Mouse (Mus musculus) cerebellum, adult 2 months (tissue): ENCODE data around the gene Ano4.

ENCODE experiments used
- CTCF ChIP-seq: fragments of 200-500 bp; IDR thresholded peaks from 2 replicates; pipeline ENCODE4 v1.5.1; 2011; ENCODE audit warnings: low read depth, mild to moderate bottlenecking, control low read depth, low read length, moderate library complexity, borderline replicate concordance; ENCODE audit not compliant: insufficient read depth
- POLR2A ChIP-seq: fragments of 200-500 bp; IDR thresholded peaks from 2 replicates; pipeline ENCODE4 v1.6.1; 2011; ENCODE audit warnings: low read length, control low read depth, borderline replicate concordance; ENCODE audit not compliant: insufficient read depth

DNA sequence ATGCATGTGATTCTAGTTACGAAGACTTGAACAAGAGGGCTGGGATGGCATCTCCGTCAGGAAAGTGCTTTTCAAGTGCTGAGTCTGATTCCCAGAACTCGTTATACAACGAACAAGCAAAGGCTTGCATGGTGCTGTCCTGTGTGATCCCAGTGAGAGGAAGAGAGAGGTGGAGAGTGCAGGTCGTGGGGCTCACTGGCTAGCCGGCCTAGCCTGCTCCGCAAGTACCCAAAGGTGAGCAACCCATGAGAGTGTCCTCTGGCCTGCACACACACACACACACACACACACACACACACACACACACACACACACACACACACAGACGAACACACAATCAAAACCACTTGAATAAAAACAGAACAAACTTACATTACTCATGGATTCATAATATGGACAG is 15.7 kb downstream of the Ano4 start:
- TF ChIP-seq CTCF, result no peak
- TF ChIP-seq POLR2A, result no peak
